Mouse (Mus musculus) lung, embryonic 14.5 days (tissue): ENCODE measurements around the gene Arpc5. TPM values are rescaled to one million over a fixed set of nuclear protein-coding genes. Genes with fewer than 3 reads are reported as not detected.
"Not testable (repeated sequence)": the region's sequence is repeated elsewhere in the genome, so short reads cannot be mapped to it uniquely, and the experiment has no call there.

Source experiments
- ATAC-seq: fragments of 200-750 bp; cut with Nextera tagmentation; 2 replicates; pipeline ENCODE4 v1.8.0; 2017; ENCODE audit warnings: mild to moderate bottlenecking, moderate TSS enrichment, moderate library complexity; ENCODE audit not compliant: insufficient read depth
- DNase-seq: peaks from one replicate; pipeline ENCODE4 v3.0.0-alpha.2; 2015
- H3K27ac ChIP-seq: fragments of 300-500 bp; sonication (generic); 2 replicates; pipeline ENCODE4 v1.5.1; 2014; ENCODE audit warnings: low read depth, mild to moderate bottlenecking, moderate library complexity
- H3K27me3 ChIP-seq: fragments of 300-500 bp; sonication (generic); 2 replicates; pipeline ENCODE4 v1.6.1; 2014; ENCODE audit warnings: low read length, control low read depth; ENCODE audit not compliant: insufficient read depth
- H3K36me3 ChIP-seq: fragments of 300-500 bp; sonication (generic); 2 replicates; pipeline ENCODE4 v1.6.1; 2014; ENCODE audit warnings: control low read depth; ENCODE audit not compliant: insufficient read depth
- H3K4me1 ChIP-seq: fragments of 300-500 bp; sonication (generic); 2 replicates; pipeline ENCODE4 v1.6.1; 2014; ENCODE audit warnings: antibody characterized with exemption, control low read depth; ENCODE audit not compliant: insufficient read depth
- H3K4me2 ChIP-seq: fragments of 300-500 bp; sonication (generic); 2 replicates; pipeline ENCODE4 v1.6.1; 2014; ENCODE audit warnings: mild to moderate bottlenecking
- H3K4me3 ChIP-seq: fragments of 300-500 bp; sonication (generic); 2 replicates; pipeline ENCODE4 v1.5.1; 2014; ENCODE audit warnings: low read depth, low read length
- H3K9ac ChIP-seq: fragments of 300-500 bp; sonication (generic); 2 replicates; pipeline ENCODE4 v1.6.1; 2014
- H3K9me3 ChIP-seq: fragments of 300-500 bp; sonication (generic); 2 replicates; pipeline ENCODE4 v1.6.1; 2016; ENCODE audit warnings: low read depth, low read length, control low read depth
- CTCF ChIP-seq: IDR thresholded peaks from 2 replicates; pipeline ENCODE4 v1.5.1; 2016; ENCODE audit warnings: antibody characterized with exemption, low read depth
- whole genome bisulfite sequencing: fragments of 180-500 bp; shearing (Covaris S2); extraction: QIAGEN DNeasy Blood & Tissue Kit; methylation state at CpG from one replicate; pipeline ENCODE4 v1.1.7; 2014; 5-methylcytosine and 5-hydroxymethylcytosine counted together
- polyA plus RNA-seq: library from polyadenylated mRNA; unstranded; fragments of >200 nt; fragmentation: Nextera tagmentation; extraction: Ambion mirVana; gene quantifications from 2 replicates; pipeline ENCODE4 v1.2.1, GENCODE M21; 2014

The Arpc5 gene
- polyA plus RNA-seq, 1 experiment from 2014 or later: 253 TPM

GRCm38 (mm10) chr1:152761791-152762190, 4.6 kb upstream of the Arpc5 start:
- TF ChIP-seq CTCF: no peak
- Histone ChIP-seq H3K4me1 (no peaks in the 10 kb centered on the region), H3K4me3 (no peak overlapping the region), H3K27ac (no peak overlapping the region), H3K9ac (no peak overlapping the region), H3K36me3 (no peaks in the 10 kb centered on the region), H3K27me3 (0 out of 2 replicates have a peak, but pooled peaks cover 3% of the 10 kb centered on the region), H3K9me3 (no peaks in the 10 kb centered on the region), H3K4me2 (no peak overlapping the region)
- 75% methylated on average over 2 of the region's 2 CpGs for WGBS
- DNase-seq (no peak), ATAC-seq (no peak)

DNA sequence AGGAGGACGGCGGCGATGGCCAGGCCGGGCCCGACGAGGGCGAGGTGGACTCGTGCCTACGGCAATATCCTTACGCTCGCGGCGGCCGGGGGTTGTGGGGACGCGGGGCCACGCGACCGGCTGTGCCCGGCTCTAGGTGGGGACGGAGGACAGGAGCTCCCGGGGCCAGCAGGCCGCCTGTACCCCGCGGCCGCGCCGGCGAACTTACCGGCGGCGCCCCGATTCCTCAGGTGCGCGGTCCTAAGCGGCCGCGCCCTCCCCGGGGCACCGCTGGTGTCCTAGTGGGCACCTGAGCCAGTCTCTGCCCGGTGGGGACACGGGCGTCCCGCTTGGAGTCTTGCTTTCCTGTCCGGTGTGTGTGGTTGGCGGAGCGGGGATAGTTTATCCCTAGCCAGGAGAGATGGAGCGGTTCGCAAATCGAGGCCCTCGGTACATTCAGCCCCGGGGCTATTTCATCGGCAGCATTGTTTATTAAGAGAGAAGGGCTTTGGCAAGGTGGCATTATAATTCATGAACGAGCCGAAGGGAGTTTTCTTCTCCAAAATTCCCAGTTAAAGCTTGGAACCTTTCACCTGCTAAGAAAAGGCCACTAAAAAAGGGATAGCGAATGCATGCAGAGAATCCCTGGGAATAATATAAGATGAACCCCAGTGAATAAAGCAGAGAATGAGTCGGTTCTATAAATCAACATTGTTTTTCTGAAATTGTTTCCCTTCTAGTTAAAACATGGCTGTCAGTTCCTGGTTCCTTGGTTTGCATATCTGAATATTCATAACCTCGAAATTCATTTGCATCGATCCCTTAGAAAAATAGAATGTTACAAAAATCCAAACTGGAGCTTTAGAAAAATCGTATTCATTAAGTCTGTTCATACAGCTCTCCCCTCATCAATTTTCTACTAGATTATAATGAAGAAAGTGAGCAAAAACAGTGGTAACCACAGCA, 734 bp downstream of the Arpc5 start:
- peak; percentile 69 for ATAC-seq
- Histone ChIP-seq H3K36me3 (peaks cover 29% of the 10 kb centered on the region), H3K9me3 (no peaks in the 10 kb centered on the region), H3K4me3 (peak overlapping the region; percentile 97), H3K27me3 (0 out of 2 replicates have a peak, but pooled peaks cover 3% of the 10 kb centered on the region), H3K27ac (peak overlapping the region; percentile 86), H3K4me1 (no peaks in the 10 kb centered on the region), H3K9ac (peak overlapping the region; percentile 93), H3K4me2 (peak overlapping the region; percentile 98)
- TF ChIP-seq CTCF: no peak
- DNase-seq: peak; percentile 40
- WGBS: 1% methylated on average over 60 of the region's 60 CpGs

DNA sequence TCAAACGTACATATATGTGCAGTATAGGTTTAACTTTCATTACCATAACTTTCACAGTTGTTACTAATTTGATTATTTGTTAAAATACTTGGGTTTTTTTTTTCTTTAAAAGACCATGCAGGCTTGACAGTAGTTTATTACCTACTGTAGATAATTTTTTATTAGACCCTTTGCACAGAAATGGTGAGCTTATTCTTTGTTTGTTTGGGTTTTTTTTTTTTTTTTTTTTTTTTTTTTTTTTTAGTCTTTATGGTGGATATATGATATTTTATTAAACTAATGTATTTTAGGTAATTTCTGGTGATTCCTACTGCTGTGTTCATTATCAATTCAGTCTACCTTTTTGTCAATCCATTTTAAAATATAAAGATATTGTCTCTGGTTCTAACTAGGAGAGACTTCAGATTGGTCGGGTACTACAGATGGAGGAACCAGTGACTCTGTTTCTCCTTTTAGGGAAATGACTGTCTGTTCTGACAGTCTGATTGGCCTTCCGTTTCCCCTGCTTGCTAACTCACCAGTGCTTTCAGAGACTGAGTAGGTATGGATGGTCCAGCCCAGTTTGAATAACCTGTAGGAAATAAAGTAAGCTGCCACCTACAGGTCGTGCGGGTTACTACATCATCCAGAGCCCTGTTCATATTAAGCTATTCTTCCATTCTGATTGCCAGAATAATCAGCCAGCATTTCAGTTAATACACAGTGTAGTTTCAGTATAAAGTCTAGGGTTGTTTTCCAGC, 1.6 kb downstream of the Arpc5 start:
- peak; percentile 81 for TF ChIP-seq CTCF
- H3K27ac ChIP-seq: no peak overlapping the region
- H3K9ac ChIP-seq: no peak overlapping the region
- ATAC-seq (peak; percentile 18; the same call in 1 of the 2 replicates), DNase-seq (peak; percentile 95)
- peak overlapping the region; percentile 98 for H3K4me2 ChIP-seq
- 8% methylated on average over 5 of the region's 5 CpGs for WGBS
- no peaks in the 10 kb centered on the region for H3K9me3 ChIP-seq
- peak overlapping the region; percentile 97 for H3K4me3 ChIP-seq
- H3K4me1 ChIP-seq: no peaks in the 10 kb centered on the region
- 0 out of 2 replicates have a peak, but pooled peaks cover 3% of the 10 kb centered on the region for H3K27me3 ChIP-seq
- peaks cover 37% of the 10 kb centered on the region for H3K36me3 ChIP-seq

- WGBS: 92% methylated on average over 9 of the region's 9 CpGs
- Histone ChIP-seq H3K9ac (no peak overlapping the region), H3K36me3 (peaks cover 60% of the 10 kb centered on the region), H3K4me2 (no peak overlapping the region), H3K4me1 (no peaks in the 10 kb centered on the region), H3K27me3 (no peaks in the 10 kb centered on the region), H3K4me3 (no peak overlapping the region), H3K9me3 (no peaks in the 10 kb centered on the region), H3K27ac (no peak overlapping the region)
- ATAC-seq (no peak), DNase-seq (no peak)
- no peak for TF ChIP-seq CTCF
Observed at GRCm38 (mm10) chr1:152771016-152771415, 4.7 kb downstream of the Arpc5 start.

DNA sequence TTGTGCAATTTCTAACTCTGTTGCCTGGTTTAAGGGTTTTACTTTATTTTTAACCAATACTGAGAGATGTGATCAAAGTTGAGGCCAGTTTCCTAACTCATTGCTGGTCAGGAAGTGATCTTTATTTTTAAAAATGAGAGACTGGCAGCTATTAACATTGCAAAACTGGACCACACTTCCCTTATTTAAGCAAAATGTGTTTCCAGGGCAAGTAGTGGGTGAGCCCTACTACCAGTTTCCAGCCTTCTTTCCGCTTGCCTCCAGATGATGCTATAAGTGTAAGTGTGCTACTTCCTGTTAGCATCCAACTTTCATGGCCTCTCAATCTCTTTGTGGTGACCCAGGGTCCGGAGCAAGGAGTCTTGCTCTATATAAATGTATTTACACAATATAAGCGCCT, 8.3 kb downstream of the Arpc5 start:
- ATAC-seq, H3K9ac ChIP-seq, H3K4me1 ChIP-seq, H3K27me3 ChIP-seq, H3K9me3 ChIP-seq, H3K4me2 ChIP-seq, H3K4me3 ChIP-seq, DNase-seq, H3K27ac ChIP-seq: not testable (repeated sequence)
- peaks cover 60% of the 10 kb centered on the region for H3K36me3 ChIP-seq
- WGBS: 91% methylated on average over 3 of the region's 3 CpGs

GRCm38 (mm10) chr1:152779071-152779737, 12.9 kb downstream of the Arpc5 start:
- Histone ChIP-seq H3K36me3 (peaks cover 18% of the 10 kb centered on the region), H3K4me1 (no peaks in the 10 kb centered on the region), H3K27ac (no peak overlapping the region), H3K4me2 (no peak overlapping the region), H3K9ac (no peak overlapping the region), H3K4me3 (no peak overlapping the region), H3K9me3 (no peaks in the 10 kb centered on the region), H3K27me3 (no peaks in the 10 kb centered on the region)
- WGBS: 27% methylated on average over 10 of the region's 10 CpGs
- ATAC-seq: peak; percentile 87
- TF ChIP-seq CTCF: peak; percentile 76
- DNase-seq: peak; percentile 79
